Mouse (Mus musculus): ENCODE data around the gene Mst1. TPM values are rescaled to one million over a fixed set of nuclear protein-coding genes. Genes with fewer than 3 reads are reported as not detected.

Mst1 gene
- 0.21 and 0.37 TPM in 2 replicates for polyA plus RNA-seq (2012; rRNA removed; ENCODE audit: low replicate concordance)

DNA sequence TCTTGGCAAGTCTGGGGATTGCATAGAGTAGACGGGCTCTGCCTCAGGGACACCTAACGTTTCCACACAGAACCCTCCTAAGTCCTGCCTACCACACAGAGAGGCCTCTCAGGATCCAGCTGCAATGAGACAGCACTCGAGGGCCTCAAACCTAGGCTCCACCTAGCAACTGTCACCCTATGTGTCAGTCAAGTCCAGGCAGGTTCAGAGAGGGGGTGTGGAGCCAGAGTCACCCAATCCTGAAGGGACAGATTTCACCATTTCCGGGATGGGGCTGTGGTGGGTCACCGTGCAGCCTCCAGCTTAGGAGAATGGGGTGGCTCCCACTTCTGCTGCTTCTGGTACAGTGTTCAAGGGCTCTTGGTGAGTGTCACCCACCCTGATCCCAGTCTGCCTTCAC is at the start of gene Mst1:
TSS of gene Mst1 (plus strand) at position 269 of the 400 bp plus-strand sequence.

DNA sequence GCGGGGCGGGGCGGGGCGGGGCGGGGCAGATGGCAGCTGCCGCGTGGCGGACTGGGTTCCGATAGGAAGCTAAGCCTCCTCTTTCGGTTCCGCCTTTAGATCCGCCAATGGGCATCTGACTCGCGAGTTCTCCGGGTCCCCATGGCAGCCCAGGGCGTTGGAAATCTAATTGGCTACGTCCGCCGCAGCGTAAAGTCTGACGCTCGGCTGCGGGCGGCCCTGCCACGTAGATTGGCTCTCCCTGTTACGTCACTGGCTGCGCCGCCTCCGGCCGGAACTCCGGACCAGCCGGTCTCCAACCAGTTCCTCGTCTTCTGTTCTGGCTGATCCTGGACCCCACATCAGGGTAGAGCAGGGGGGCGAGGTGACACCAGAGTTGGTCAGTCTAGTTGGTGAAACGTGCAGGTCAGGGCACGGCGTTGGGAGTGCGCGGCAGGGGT is 31.2 kb upstream of the Mst1 start, which contains the start of gene Gmppb:
TSS of gene Gmppb (plus strand) at position 227 of the 440 bp plus-strand sequence.

DNA sequence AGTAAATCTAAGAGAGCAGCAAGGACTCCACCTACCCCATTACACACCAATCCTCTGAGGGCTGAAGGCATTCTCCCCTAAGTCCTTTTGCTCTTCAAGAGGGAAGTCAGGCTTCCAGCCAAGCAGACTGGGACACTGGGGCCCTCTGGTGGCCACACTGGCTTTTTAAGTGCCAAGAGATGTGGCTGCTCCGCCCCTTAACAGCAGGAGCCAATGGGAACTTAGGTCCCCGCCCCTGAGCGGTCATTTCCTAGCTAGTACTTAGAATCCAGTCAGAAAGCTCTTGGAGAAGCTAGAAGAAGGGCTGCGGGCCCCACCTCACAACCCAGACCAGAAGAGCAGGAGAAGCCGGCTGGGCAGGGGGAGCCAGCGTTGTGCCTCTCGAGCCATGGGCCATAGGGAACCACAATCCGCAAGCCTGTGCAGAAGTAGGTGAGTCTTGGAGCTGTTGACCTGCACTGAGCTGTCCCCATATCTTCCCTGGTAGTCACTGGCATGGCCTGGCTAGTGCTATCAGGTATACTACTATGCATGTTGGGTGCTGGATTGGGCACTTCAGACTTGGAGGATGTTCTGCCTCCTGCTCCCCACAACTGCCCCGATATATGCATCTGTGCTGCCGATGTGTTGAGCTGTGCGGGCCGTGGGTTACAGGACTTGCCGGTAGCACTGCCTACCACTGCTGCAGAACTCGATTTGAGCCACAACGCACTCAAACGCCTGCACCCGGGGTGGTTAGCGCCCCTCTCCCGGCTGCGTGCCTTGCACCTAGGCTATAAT is 27.2 kb upstream of the Mst1 start, which contains the start of gene Amigo3:
TSS of gene Amigo3 (plus strand) at position 275 of the 780 bp plus-strand sequence.

DNA sequence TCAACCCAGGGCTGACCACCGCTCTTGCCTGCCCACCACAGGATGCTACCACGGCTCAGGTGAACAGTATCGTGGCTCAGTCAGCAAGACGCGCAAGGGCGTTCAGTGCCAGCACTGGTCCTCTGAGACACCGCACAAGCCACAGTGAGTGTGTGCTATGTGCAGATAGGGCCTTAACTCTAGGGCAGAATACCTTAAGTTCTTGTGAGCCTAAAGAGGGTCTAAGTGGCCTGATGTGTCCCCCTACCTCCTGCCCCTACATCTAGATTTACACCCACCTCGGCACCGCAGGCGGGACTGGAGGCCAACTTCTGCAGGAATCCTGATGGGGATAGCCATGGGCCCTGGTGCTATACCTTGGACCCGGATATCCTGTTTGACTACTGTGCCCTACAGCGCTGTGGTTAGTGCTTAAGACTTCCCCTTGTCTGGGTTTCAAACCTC is 2.8 kb downstream of the Mst1 start, which contains the start of gene Rnf123:
TSS of gene Rnf123 (minus strand) at position 359 of the 444 bp plus-strand sequence.

DNA sequence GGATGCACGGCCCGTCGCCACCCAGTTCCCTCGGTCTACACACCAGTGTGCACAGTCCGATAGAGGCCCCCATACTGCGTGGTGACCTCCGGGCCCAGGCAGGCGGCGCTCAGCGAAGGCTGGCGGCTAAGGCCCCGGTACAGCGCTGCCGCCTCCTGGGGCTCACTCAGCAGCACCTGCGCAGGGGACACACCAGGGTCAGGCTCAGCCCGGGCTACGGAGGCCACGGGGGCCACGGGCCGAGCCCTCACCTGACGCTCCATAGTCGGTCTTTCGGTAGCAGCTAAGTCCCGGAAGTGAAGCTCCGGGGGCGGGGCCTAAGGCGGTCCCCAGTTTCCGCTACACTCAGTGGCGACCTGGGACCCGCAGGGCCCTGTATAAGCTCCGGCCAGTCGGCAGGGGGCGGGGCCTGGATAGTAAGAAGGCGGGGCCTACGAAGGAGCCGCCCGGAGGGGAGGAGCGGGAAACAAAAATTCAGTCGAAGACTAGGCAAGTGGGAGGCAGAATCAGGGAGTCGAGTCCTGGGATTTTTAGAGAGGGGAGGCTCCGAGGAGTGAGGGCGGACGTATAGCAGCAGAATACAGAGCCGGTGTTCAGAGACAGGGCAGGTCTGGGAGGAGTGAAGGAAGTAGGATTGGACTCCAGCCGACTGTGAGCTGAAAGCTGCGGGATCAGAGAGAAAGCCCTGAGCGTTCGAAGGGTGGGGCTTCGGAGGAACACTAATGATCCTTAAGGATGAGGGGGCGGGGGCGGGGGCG is 14.1 kb downstream of the Mst1 start, which contains the start of gene Apeh:
TSS of gene Apeh (minus strand) at position 423 of the 758 bp plus-strand sequence.

Other genes starting within 250 kb of the Mst1 start
- 18.7 and 23.9 TPM in 2 replicates for gene Rbm6, start 207.2 kb upstream of the Mst1 start, polyA plus RNA-seq (2012; rRNA removed; ENCODE audit: low replicate concordance)
- 30.6 and 32.7 TPM in 2 replicates for gene Mon1a, start 192.3 kb upstream of the Mst1 start, polyA plus RNA-seq (2012; rRNA removed; ENCODE audit: low replicate concordance)
- 57.1 and 88.7 TPM in 2 replicates for gene Mst1r, start 173.6 kb upstream of the Mst1 start, polyA plus RNA-seq (2012; rRNA removed; ENCODE audit: low replicate concordance)
- not detected in 2 replicates for gene Actl11, start 152.0 kb upstream of the Mst1 start, polyA plus RNA-seq (2012; rRNA removed; ENCODE audit: low replicate concordance)
- gene Camkv, start 144.8 kb upstream of the Mst1 start, polyA plus RNA-seq (2012; rRNA removed; ENCODE audit: low replicate concordance), result 0.09 and 0.46 TPM in 2 replicates
- gene Traip, start 130.3 kb upstream of the Mst1 start, polyA plus RNA-seq (2012; rRNA removed; ENCODE audit: low replicate concordance), result 0.72 and 3.4 TPM in 2 replicates
- 105 and 115 TPM in 2 replicates for gene Uba7, start 104.9 kb upstream of the Mst1 start, polyA plus RNA-seq (2012; rRNA removed; ENCODE audit: low replicate concordance)
- gene Gm20661, start 97.4 kb upstream of the Mst1 start, polyA plus RNA-seq (2012; rRNA removed; ENCODE audit: low replicate concordance), result 0.62 and 0.89 TPM in 2 replicates
- gene Inka1, start 94.6 kb upstream of the Mst1 start, polyA plus RNA-seq (2012; rRNA removed; ENCODE audit: low replicate concordance), result 26.8 and 39.6 TPM in 2 replicates
- 4.5 and 5.0 TPM in 2 replicates for gene Cdhr4, start 87.9 kb upstream of the Mst1 start, polyA plus RNA-seq (2012; rRNA removed; ENCODE audit: low replicate concordance)
- gene Gm20662, start 84.1 kb upstream of the Mst1 start, polyA plus RNA-seq (2012; rRNA removed; ENCODE audit: low replicate concordance), result 1.8 and 3.5 TPM in 2 replicates
- 90.9 and 136 TPM in 2 replicates for gene Ip6k1, start 77.9 kb upstream of the Mst1 start, polyA plus RNA-seq (2012; rRNA removed; ENCODE audit: low replicate concordance)
- 19.6 and 29.3 TPM in 2 replicates for gene Gmppb, start 31.2 kb upstream of the Mst1 start, polyA plus RNA-seq (2012; rRNA removed; ENCODE audit: low replicate concordance)
- gene Amigo3, start 27.3 kb upstream of the Mst1 start, polyA plus RNA-seq (2012; rRNA removed; ENCODE audit: low replicate concordance), result 2.5 and 4.7 TPM in 2 replicates
- gene Rnf123, start 2.9 kb downstream of the Mst1 start, polyA plus RNA-seq (2012; rRNA removed; ENCODE audit: low replicate concordance), result 81.1 and 94.8 TPM in 2 replicates
- 101 and 116 TPM in 2 replicates for gene Apeh, start 14.2 kb downstream of the Mst1 start, polyA plus RNA-seq (2012; rRNA removed; ENCODE audit: low replicate concordance)
- gene Bsn, start 109.9 kb downstream of the Mst1 start, polyA plus RNA-seq (2012; rRNA removed; ENCODE audit: low replicate concordance), result 0.29 and 1.1 TPM in 2 replicates
- gene Dag1, start 183.5 kb downstream of the Mst1 start, polyA plus RNA-seq (2012; rRNA removed; ENCODE audit: low replicate concordance), result 65.0 and 108 TPM in 2 replicates
- 32.6 and 34.7 TPM in 2 replicates for gene Nicn1, start 210.0 kb downstream of the Mst1 start, polyA plus RNA-seq (2012; rRNA removed; ENCODE audit: low replicate concordance)
- gene Amt, start 216.4 kb downstream of the Mst1 start, polyA plus RNA-seq (2012; rRNA removed; ENCODE audit: low replicate concordance), result 6.7 and 22.0 TPM in 2 replicates
- 192 and 239 TPM in 2 replicates for gene Rhoa, start 225.7 kb downstream of the Mst1 start, polyA plus RNA-seq (2012; rRNA removed; ENCODE audit: low replicate concordance)
- 59.0 and 105 TPM in 2 replicates for gene Tcta, start 225.7 kb downstream of the Mst1 start, polyA plus RNA-seq (2012; rRNA removed; ENCODE audit: low replicate concordance)